1 mouse cellular context compared by ENCODE assay signal in the genomic region with DNA sequence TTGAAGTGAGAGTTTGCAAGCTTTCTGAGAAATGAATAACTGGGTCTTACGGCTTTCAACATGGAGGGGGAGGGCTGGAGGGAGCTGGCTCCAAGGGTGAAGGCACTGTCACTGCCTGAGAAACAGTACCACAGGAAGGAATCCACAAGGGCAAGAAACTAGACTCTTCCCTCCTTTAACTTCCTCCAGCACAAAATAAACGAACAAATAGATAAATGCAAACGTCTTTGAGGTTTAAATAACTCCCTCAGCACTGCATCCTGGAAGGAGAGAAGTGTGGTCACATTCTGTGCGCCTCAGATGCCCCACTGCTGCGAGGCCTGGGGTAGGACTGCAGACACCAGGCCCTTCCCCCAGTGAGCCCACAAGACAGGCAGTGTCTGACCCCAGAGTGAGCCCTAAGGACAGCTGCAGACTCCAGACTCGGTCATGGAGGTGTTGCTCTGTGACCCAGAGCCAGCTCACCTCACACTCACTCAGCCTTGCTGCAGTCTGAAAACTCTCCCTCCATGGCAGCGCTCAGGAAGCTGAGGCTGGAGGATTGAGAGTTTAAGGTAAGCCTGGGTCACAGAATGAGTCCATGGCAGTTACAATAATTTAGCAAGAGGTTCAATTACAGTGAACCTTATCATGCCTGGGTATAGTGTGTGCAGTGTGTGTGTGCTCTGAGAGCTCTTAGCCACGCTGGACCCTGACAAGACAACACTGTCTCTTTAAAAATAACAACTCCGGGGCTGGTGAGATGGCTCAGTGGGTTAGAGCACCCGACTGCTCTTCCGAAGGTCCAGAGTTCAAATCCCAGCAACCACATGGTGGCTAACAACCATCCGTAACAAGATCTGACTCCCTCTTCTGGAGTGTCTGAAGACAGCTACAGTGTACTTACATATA.
TF ChIP-seq lines count a peak whose summit lies in the region.

No protein-coding gene starts in this region.

TF ChIP-seq in CH12.LX, 34 proteins besides CTCF, POLR2A, EP300 and RAD21 (continued from another document):
- TF ChIP-seq CHD1 (IDR thresholded peaks at IDR 0.05; ENCODE audit: low read depth, low read length) (no peak; the same call in 1 of the 2 replicates), RCOR1 (conservative IDR thresholded peaks at IDR 0.05; ENCODE audit: low read depth, low read length) (no peak), CHD2 (IDR thresholded peaks at IDR 0.05; ENCODE audit: low read length) (no peak), MYC (IDR thresholded peaks at IDR 0.05; ENCODE audit: low read depth, low read length) (peak; percentile 54; the same call in 1 of the 2 replicates), PAX5 (IDR thresholded peaks at IDR 0.05; ENCODE audit: low read length) (no peak), BHLHE40 (IDR thresholded peaks at IDR 0.05; ENCODE audit: low read depth, low read length) (peak; percentile 32; the same call in 1 of the 2 replicates), POLR2AphosphoS2 (IDR thresholded peaks at IDR 0.05; ENCODE audit: low read depth, low read length) (peak; percentile 42; the same call in 1 of the 2 replicates), UBTF (IDR thresholded peaks at IDR 0.05; ENCODE audit: low read depth, low read length) (0 out of 2 replicates have a peak, but pooled peaks have one; percentile 30), HCFC1 (IDR thresholded peaks at IDR 0.05; ENCODE audit: low read depth, low read length) (no peak), SIN3A (IDR thresholded peaks at IDR 0.05; ENCODE audit: low read length) (peak; percentile 37), ZMIZ1 (IDR thresholded peaks at IDR 0.05; ENCODE audit: low read depth, low read length) (no peak), JUN (IDR thresholded peaks at IDR 0.05; ENCODE audit: insufficient read depth, low read depth, low read length) (no peak), ZNF384 (IDR thresholded peaks at IDR 0.05; ENCODE audit: low read depth, low read length) (no peak), SMC3 (IDR thresholded peaks at IDR 0.05; ENCODE audit: low read depth, low read length) (no peak), ZC3H11A (IDR thresholded peaks at IDR 0.05; ENCODE audit: low read depth, low read length) (no peak), MAZ (IDR thresholded peaks at IDR 0.05; ENCODE audit: low read depth, low read length) (no peak), JUND (conservative IDR thresholded peaks at IDR 0.05; ENCODE audit: low read depth, low read length) (no peak)
